Mouse (Mus musculus): ENCODE data around the gene Dmbx1. TPM values are rescaled to one million over a fixed set of nuclear protein-coding genes. Genes with fewer than 3 reads are reported as not detected.

The Dmbx1 gene
- polyA plus RNA-seq, 1 experiment from 2014 or later: not detected

- 84% methylated on average over 5 of the region's 5 CpGs for WGBS
Observed at GRCm38 (mm10) chr4:115922688-115923087, 17.0 kb downstream of the Dmbx1 start.

GRCm38 (mm10) chr4:115919911-115920310 lies 19.8 kb downstream of the Dmbx1 start:
- Histone ChIP-seq H3K27me3 (ENCODE audit: insufficient read depth, low read length) (peaks cover 30% of the 10 kb centered on the region), H3K4me1 (replicated peaks; ENCODE audit: insufficient read depth, low read length) (no peaks in the 10 kb centered on the region), H3K4me3 (replicated peaks; ENCODE audit: low read depth, low read length) (no peak overlapping the region), H3K27ac (no peak overlapping the region), H3K36me3 (ENCODE audit: insufficient read depth, low read length) (no peaks in the 10 kb centered on the region), H3K9me3 (replicated peaks; ENCODE audit: low read length) (no peaks in the 10 kb centered on the region), H3K4me2 (ENCODE audit: low read length) (no peak overlapping the region), H3K9ac (ENCODE audit: low read depth, low read length) (no peak overlapping the region)
- ATAC-seq (replicated peaks; ENCODE audit: low FRiP score, low read depth) (no peak), DNase-seq (ENCODE audit: low spot score) (no peak)
- TF ChIP-seq CTCF (IDR thresholded peaks at IDR 0.05; ENCODE audit: low read depth): no peak
- 59% methylated on average over 16 of the region's 16 CpGs for WGBS

More at GRCm38 (mm10) chr4:115922688-115923087, 17.0 kb downstream of the Dmbx1 start:
- no peak overlapping the region for H3K4me3 ChIP-seq (replicated peaks; ENCODE audit: low read depth, low read length)
- no peak for TF ChIP-seq CTCF (IDR thresholded peaks at IDR 0.05; ENCODE audit: low read depth)
- no peak overlapping the region for H3K9ac ChIP-seq (ENCODE audit: low read depth, low read length)
- H3K36me3 ChIP-seq (ENCODE audit: insufficient read depth, low read length): no peaks in the 10 kb centered on the region
- H3K27me3 ChIP-seq (ENCODE audit: insufficient read depth, low read length): peaks cover 19% of the 10 kb centered on the region
- no peak overlapping the region for H3K27ac ChIP-seq
- H3K4me2 ChIP-seq (ENCODE audit: low read length): no peak overlapping the region
- DNase-seq (ENCODE audit: low spot score) (no peak), ATAC-seq (replicated peaks; ENCODE audit: low FRiP score, low read depth) (no peak)
- no peaks in the 10 kb centered on the region for H3K9me3 ChIP-seq (replicated peaks; ENCODE audit: low read length)
- H3K4me1 ChIP-seq (replicated peaks; ENCODE audit: insufficient read depth, low read length): no peaks in the 10 kb centered on the region

- WGBS: 2% methylated on average over 4 of the region's 4 CpGs
- Histone ChIP-seq H3K27me3 (ENCODE audit: insufficient read depth, low read length) (peaks cover 16% of the 10 kb centered on the region), H3K36me3 (ENCODE audit: insufficient read depth, low read length) (no peaks in the 10 kb centered on the region), H3K27ac (no peak overlapping the region), H3K4me2 (ENCODE audit: low read length) (no peak overlapping the region), H3K4me1 (replicated peaks; ENCODE audit: insufficient read depth, low read length) (no peaks in the 10 kb centered on the region), H3K9me3 (replicated peaks; ENCODE audit: low read length) (no peaks in the 10 kb centered on the region), H3K4me3 (replicated peaks; ENCODE audit: low read depth, low read length) (no peak overlapping the region), H3K9ac (ENCODE audit: low read depth, low read length) (no peak overlapping the region)
- TF ChIP-seq CTCF (IDR thresholded peaks at IDR 0.05; ENCODE audit: low read depth): no peak
- DNase-seq (ENCODE audit: low spot score) (no peak), ATAC-seq (replicated peaks; ENCODE audit: low FRiP score, low read depth) (no peak)
Observed at GRCm38 (mm10) chr4:115911586-115911985, 28.1 kb downstream of the Dmbx1 start.

GRCm38 (mm10) chr4:115908641-115909040 lies 31.1 kb downstream of the Dmbx1 start:
- no peaks in the 10 kb centered on the region for H3K4me1 ChIP-seq (replicated peaks; ENCODE audit: insufficient read depth, low read length)
- no peaks in the 10 kb centered on the region for H3K9me3 ChIP-seq (replicated peaks; ENCODE audit: low read length)
- H3K9ac ChIP-seq (ENCODE audit: low read depth, low read length): no peak overlapping the region
- H3K27ac ChIP-seq: no peak overlapping the region
- no peak overlapping the region for H3K4me3 ChIP-seq (replicated peaks; ENCODE audit: low read depth, low read length)
- no peak for ATAC-seq (replicated peaks; ENCODE audit: low FRiP score, low read depth)
- no peak for TF ChIP-seq CTCF (IDR thresholded peaks at IDR 0.05; ENCODE audit: low read depth)
- no peaks in the 10 kb centered on the region for H3K36me3 ChIP-seq (ENCODE audit: insufficient read depth, low read length)
- 14% methylated on average over 7 of the region's 7 CpGs for WGBS
- H3K4me2 ChIP-seq (ENCODE audit: low read length): no peak overlapping the region
- peaks cover 14% of the 10 kb centered on the region; the same call in 1 of the 2 replicates for H3K27me3 ChIP-seq (ENCODE audit: insufficient read depth, low read length)
- no peak for DNase-seq (ENCODE audit: low spot score)

GRCm38 (mm10) chr4:115907994-115908393 lies 31.7 kb downstream of the Dmbx1 start:
- no peak overlapping the region for H3K4me3 ChIP-seq (replicated peaks; ENCODE audit: low read depth, low read length)
- ATAC-seq (replicated peaks; ENCODE audit: low FRiP score, low read depth): no peak
- H3K9ac ChIP-seq (ENCODE audit: low read depth, low read length): no peak overlapping the region
- no peak overlapping the region for H3K4me2 ChIP-seq (ENCODE audit: low read length)
- no peaks in the 10 kb centered on the region for H3K9me3 ChIP-seq (replicated peaks; ENCODE audit: low read length)
- H3K27me3 ChIP-seq (ENCODE audit: insufficient read depth, low read length): peaks cover 14% of the 10 kb centered on the region; the same call in 1 of the 2 replicates
- H3K4me1 ChIP-seq (replicated peaks; ENCODE audit: insufficient read depth, low read length): no peaks in the 10 kb centered on the region
- no peaks in the 10 kb centered on the region for H3K36me3 ChIP-seq (ENCODE audit: insufficient read depth, low read length)
- 68% methylated on average over 1 of the region's 1 CpGs for WGBS
- TF ChIP-seq CTCF (IDR thresholded peaks at IDR 0.05; ENCODE audit: low read depth): no peak
- no peak for DNase-seq (ENCODE audit: low spot score)
- no peak overlapping the region for H3K27ac ChIP-seq

GRCm38 (mm10) chr4:115906791-115907190 lies 32.9 kb downstream of the Dmbx1 start:
- Histone ChIP-seq H3K4me1 (replicated peaks; ENCODE audit: insufficient read depth, low read length) (no peaks in the 10 kb centered on the region), H3K27ac (no peak overlapping the region), H3K27me3 (ENCODE audit: insufficient read depth, low read length) (peaks cover 20% of the 10 kb centered on the region), H3K9ac (ENCODE audit: low read depth, low read length) (no peak overlapping the region), H3K4me2 (ENCODE audit: low read length) (no peak overlapping the region), H3K9me3 (replicated peaks; ENCODE audit: low read length) (no peaks in the 10 kb centered on the region), H3K4me3 (replicated peaks; ENCODE audit: low read depth, low read length) (no peak overlapping the region), H3K36me3 (ENCODE audit: insufficient read depth, low read length) (no peaks in the 10 kb centered on the region)
- ATAC-seq (replicated peaks; ENCODE audit: low FRiP score, low read depth): no peak
- no peak for TF ChIP-seq CTCF (IDR thresholded peaks at IDR 0.05; ENCODE audit: low read depth)
- WGBS: 85% methylated on average over 3 of the region's 3 CpGs
- no peak for DNase-seq (ENCODE audit: low spot score)

GRCm38 (mm10) chr4:115905701-115906100 lies 34.0 kb downstream of the Dmbx1 start:
- DNase-seq (ENCODE audit: low spot score) (no peak), ATAC-seq (replicated peaks; ENCODE audit: low FRiP score, low read depth) (no peak)
- Histone ChIP-seq H3K4me3 (replicated peaks; ENCODE audit: low read depth, low read length) (no peak overlapping the region), H3K4me1 (replicated peaks; ENCODE audit: insufficient read depth, low read length) (no peaks in the 10 kb centered on the region), H3K27me3 (ENCODE audit: insufficient read depth, low read length) (peaks cover 20% of the 10 kb centered on the region), H3K9me3 (replicated peaks; ENCODE audit: low read length) (no peaks in the 10 kb centered on the region), H3K36me3 (ENCODE audit: insufficient read depth, low read length) (no peaks in the 10 kb centered on the region), H3K4me2 (ENCODE audit: low read length) (no peak overlapping the region), H3K9ac (ENCODE audit: low read depth, low read length) (no peak overlapping the region), H3K27ac (no peak overlapping the region)
- no peak for TF ChIP-seq CTCF (IDR thresholded peaks at IDR 0.05; ENCODE audit: low read depth)
- WGBS: 7% methylated on average over 7 of the region's 7 CpGs
